ENCODE assay signal across 13 mouse cellular contexts in the genomic region with DNA sequence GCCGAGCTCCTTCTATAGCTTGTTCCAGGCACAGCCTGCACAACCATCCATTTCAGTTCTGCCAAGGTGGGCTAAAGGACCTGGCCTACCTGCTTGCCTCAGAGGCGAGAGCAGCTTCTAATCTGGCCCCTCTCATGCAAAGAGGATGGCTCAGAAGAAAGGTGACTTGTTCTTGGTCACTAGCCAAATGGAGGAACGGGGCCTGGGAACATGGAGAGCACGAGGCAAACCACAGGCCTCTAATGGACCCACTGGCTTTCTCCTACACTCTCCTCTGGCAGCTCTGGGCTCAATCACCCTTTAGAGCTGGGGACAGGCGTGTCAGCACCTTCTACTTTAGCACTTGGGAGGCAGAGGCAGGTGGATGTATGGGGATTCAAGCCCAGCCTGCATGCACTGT. TPM values are rescaled to one million over a fixed set of nuclear protein-coding genes. Genes with fewer than 3 reads are reported as not detected.
DNase-seq lines count a peak whose midpoint lies in the region; ATAC-seq and TF ChIP-seq lines count a peak whose summit lies in the region.
"Had no signal": no experiment of that assay in that cellular context is flagged by ENCODE, and none has a peak within 500 bp of the region (broad histone marks: within the 10 kb centered on the region; RNA-seq: fewer than 3 reads in every experiment).

No protein-coding gene starts in this region.

- H3K27ac ChIP-seq in forebrain, embryonic 10.5 days, result peak overlapping the region; percentile 90
- no peak overlapping the region for H3K27ac ChIP-seq in forebrain, embryonic 16.5 days (ENCODE audit: low read length)
- peak overlapping the region; percentile 79 for H3K27ac ChIP-seq in heart, postnatal 0 days (ENCODE audit: low read depth)
- peak overlapping the region; percentile 92; the same call in 1 of the 2 replicates for H3K27ac ChIP-seq in hindbrain, embryonic 12.5 days
- peak overlapping the region; percentile 77 for H3K27ac ChIP-seq in midbrain, embryonic 15.5 days

- peaks cover 49% of the 10 kb centered on the region for H3K4me1 ChIP-seq in forebrain, embryonic 10.5 days
- peaks cover 16% of the 10 kb centered on the region for H3K4me1 ChIP-seq in forebrain, embryonic 16.5 days (replicated peaks; ENCODE audit: control insufficient read depth, insufficient read depth, low read length)
- H3K4me1 ChIP-seq in heart, postnatal 0 days (ENCODE audit: control insufficient read depth, insufficient read depth), result peaks cover 15% of the 10 kb centered on the region
- H3K4me1 ChIP-seq in hindbrain, embryonic 12.5 days, result peaks cover 48% of the 10 kb centered on the region
- peaks cover 21% of the 10 kb centered on the region for H3K4me1 ChIP-seq in midbrain, embryonic 15.5 days

- H3K27me3 ChIP-seq in forebrain, embryonic 10.5 days (ENCODE audit: poor library complexity, severe bottlenecking), result no peaks in the 10 kb centered on the region
- H3K27me3 ChIP-seq in forebrain, embryonic 16.5 days (replicated peaks; ENCODE audit: control insufficient read depth, insufficient read depth, low read length), result no peaks in the 10 kb centered on the region
- H3K27me3 ChIP-seq in heart, postnatal 0 days (ENCODE audit: control insufficient read depth, insufficient read depth, low read length), result no peaks in the 10 kb centered on the region
- H3K27me3 ChIP-seq in hindbrain, embryonic 12.5 days, result no peaks in the 10 kb centered on the region
- H3K27me3 ChIP-seq in midbrain, embryonic 15.5 days (replicated peaks), result no peaks in the 10 kb centered on the region

- WGBS in forebrain, embryonic 10.5 days, result 74% methylated on average over 5 of the region's 5 CpGs
- WGBS in forebrain, embryonic 16.5 days, result 58% methylated on average over 5 of the region's 5 CpGs
- WGBS in heart, postnatal 0 days, result 50% methylated on average over 5 of the region's 5 CpGs
- WGBS in hindbrain, embryonic 12.5 days, result 78% methylated on average over 5 of the region's 5 CpGs
- WGBS in midbrain, embryonic 15.5 days, result 69% methylated on average over 5 of the region's 5 CpGs

- peaks cover 33% of the 10 kb centered on the region for H3K36me3 ChIP-seq in forebrain, embryonic 10.5 days (replicated peaks)
- peaks cover 3% of the 10 kb centered on the region; the same call in 1 of the 2 replicates for H3K36me3 ChIP-seq in forebrain, embryonic 16.5 days (ENCODE audit: control insufficient read depth, insufficient read depth)
- no peaks in the 10 kb centered on the region for H3K36me3 ChIP-seq in heart, postnatal 0 days (replicated peaks; ENCODE audit: control insufficient read depth, insufficient read depth, low read length)
- H3K36me3 ChIP-seq in hindbrain, embryonic 12.5 days, result peaks cover 27% of the 10 kb centered on the region
- H3K36me3 ChIP-seq in midbrain, embryonic 15.5 days (replicated peaks), result peaks cover 2% of the 10 kb centered on the region; the same call in 1 of the 2 replicates

- H3K4me3 ChIP-seq in forebrain, embryonic 10.5 days, result no peak overlapping the region; the same call in 1 of the 2 replicates
- no peak overlapping the region for H3K4me3 ChIP-seq in forebrain, embryonic 16.5 days (replicated peaks; ENCODE audit: low read length)
- no peak overlapping the region for H3K4me3 ChIP-seq in heart, postnatal 0 days (ENCODE audit: low read depth, low read length)
- H3K4me3 ChIP-seq in hindbrain, embryonic 12.5 days, result no peak overlapping the region
- no peak overlapping the region for H3K4me3 ChIP-seq in midbrain, embryonic 15.5 days

- DNase-seq in forebrain, embryonic 10.5 days (ENCODE audit: extremely low spot score, low spot score), result no peak
- no peak for DNase-seq in heart, postnatal 0 days (ENCODE audit: low spot score)
- DNase-seq in heart, postnatal 10 days, result no peak
- no peak for DNase-seq in frontal cortex, postnatal 10 days (ENCODE audit: low spot score in 2 of 2)
- DNase-seq: adrenal gland, adult 2 months; gastrocnemius, postnatal 14 days; kidney, postnatal 36 days; lung, postnatal 10 days; right cerebral cortex, postnatal 25 days had no signal

- ATAC-seq in forebrain, embryonic 16.5 days, result no peak
- ATAC-seq in heart, postnatal 0 days (ENCODE audit: insufficient read depth, low read depth), result no peak
- no peak for ATAC-seq in hindbrain, embryonic 12.5 days (ENCODE audit: low FRiP score)
- ATAC-seq in midbrain, embryonic 15.5 days (replicated peaks), result no peak
- ATAC-seq in CD4-positive, CD25-positive, alpha-beta regulatory T cell, adult 4 months, result no peak

- no peaks in the 10 kb centered on the region for H3K9me3 ChIP-seq in forebrain, embryonic 10.5 days
- no peaks in the 10 kb centered on the region for H3K9me3 ChIP-seq in forebrain, embryonic 16.5 days (ENCODE audit: control insufficient read depth, low read length)
- no peaks in the 10 kb centered on the region for H3K9me3 ChIP-seq in heart, postnatal 0 days (replicated peaks; ENCODE audit: control insufficient read depth, low read length)
- H3K9me3 ChIP-seq in hindbrain, embryonic 12.5 days (replicated peaks), result no peaks in the 10 kb centered on the region
- no peaks in the 10 kb centered on the region for H3K9me3 ChIP-seq in midbrain, embryonic 15.5 days

- intact Hi-C loops in heart, postnatal 10 days (cut with DNase I), result loop anchor here (5.0 kb wide), 1 partner anchor 33 kb away; no protein-coding TSS in a partner anchor

- H3K9ac ChIP-seq in forebrain, embryonic 16.5 days (replicated peaks; ENCODE audit: low read depth, low read length), result no peak overlapping the region
- no peak overlapping the region; the same call in 1 of the 2 replicates for H3K9ac ChIP-seq in heart, postnatal 0 days (replicated peaks; ENCODE audit: low read depth, low read length)
- H3K9ac ChIP-seq in hindbrain, embryonic 12.5 days, result peak overlapping the region; percentile 13; the same call in 1 of the 2 replicates
- 0 out of 2 replicates have a peak overlapping the region, but pooled peaks have one; percentile 33 for H3K9ac ChIP-seq in midbrain, embryonic 15.5 days

- no peak overlapping the region for H3K4me2 ChIP-seq in forebrain, embryonic 16.5 days (ENCODE audit: low read length)
- no peak overlapping the region for H3K4me2 ChIP-seq in heart, postnatal 0 days (ENCODE audit: low read depth, low read length)
- no peak overlapping the region for H3K4me2 ChIP-seq in hindbrain, embryonic 12.5 days (replicated peaks)
- H3K4me2 ChIP-seq in midbrain, embryonic 15.5 days, result no peak overlapping the region

- TF ChIP-seq EP300 in heart, postnatal 0 days (IDR thresholded peaks at IDR 0.05; ENCODE audit: low read depth), result no peak

- no peak for TF ChIP-seq CTCF in heart, postnatal 0 days (IDR thresholded peaks at IDR 0.05; ENCODE audit: low read depth)

RNA-seq across cellular contexts. Expression of a gene that starts 13.4 kb away (rescaled TPM):
- 6.2 and 7.1 TPM in 2 replicates for polyA plus RNA-seq in forebrain, embryonic 10.5 days (2016; fragmentation: Nextera tagmentation; extraction: Ambion mirVana)
- polyA plus RNA-seq in forebrain, embryonic 16.5 days (2015; fragmentation: Nextera tagmentation; extraction: Ambion mirVana), result 15.2 and 19.0 TPM in 2 replicates
- 6.9 and 12.1 TPM in 2 replicates for total RNA-seq in heart, postnatal 0 days (2014; rRNA removed; ENCODE audit: low replicate concordance)
- polyA plus RNA-seq in heart, postnatal 0 days (2015; fragmentation: Nextera tagmentation; extraction: Ambion mirVana), result 2.4 TPM in 2 replicates
- total RNA-seq in heart, postnatal 10 days (2021), result 10 to 100 TPM; 10.0 to 11.4 TPM
- polyA plus RNA-seq in hindbrain, embryonic 12.5 days (2016; fragmentation: Nextera tagmentation; extraction: Ambion mirVana), result 19.5 and 20.9 TPM in 2 replicates
- polyA plus RNA-seq in midbrain, embryonic 15.5 days (2015; fragmentation: Nextera tagmentation; extraction: Ambion mirVana), result 21.6 and 25.1 TPM in 2 replicates
- polyA plus RNA-seq in CD4-positive, CD25-positive, alpha-beta regulatory T cell, adult 4 months (2017; shearing (Covaris generic)), result 1 to 10 TPM; 3.8 to 6.9 TPM

RNA-seq across cellular contexts. Expression of a gene that starts 35.7 kb away (rescaled TPM):
- polyA plus RNA-seq in forebrain, embryonic 10.5 days (2016; fragmentation: Nextera tagmentation; extraction: Ambion mirVana), result 571 and 588 TPM in 2 replicates
- polyA plus RNA-seq in forebrain, embryonic 16.5 days (2015; fragmentation: Nextera tagmentation; extraction: Ambion mirVana), result 405 and 411 TPM in 2 replicates
- 430 and 516 TPM in 2 replicates for total RNA-seq in heart, postnatal 0 days (2014; rRNA removed; ENCODE audit: low replicate concordance)
- 230 and 241 TPM in 2 replicates for polyA plus RNA-seq in heart, postnatal 0 days (2015; fragmentation: Nextera tagmentation; extraction: Ambion mirVana)
- 100 to 1,000 TPM; 213 to 216 TPM for total RNA-seq in heart, postnatal 10 days (2021)
- polyA plus RNA-seq in hindbrain, embryonic 12.5 days (2016; fragmentation: Nextera tagmentation; extraction: Ambion mirVana), result 397 and 418 TPM in 2 replicates
- polyA plus RNA-seq in midbrain, embryonic 15.5 days (2015; fragmentation: Nextera tagmentation; extraction: Ambion mirVana), result 343 and 356 TPM in 2 replicates
- polyA plus RNA-seq in CD4-positive, CD25-positive, alpha-beta regulatory T cell, adult 4 months (2017; shearing (Covaris generic)), result 10 to 100 TPM; 94.2 to 96.9 TPM

Comparison
In these comparisons a context has a peak if more than half of its experiments do, and no peak if none do; other contexts are left out.
1. H3K9ac ChIP-seq: peak in hindbrain, embryonic 12.5 days (single experiment) and midbrain, embryonic 15.5 days (single experiment); none in forebrain, embryonic 16.5 days (single experiment) and heart, postnatal 0 days (single experiment).